Mouse (Mus musculus) MEL (cell line): ENCODE results near the gene Nlgn3.

ENCODE experiments used
- CHD1 ChIP-seq: IDR thresholded peaks from 2 replicates; pipeline ENCODE4 v1.6.1; 2012; ENCODE audit warnings: low read depth, mild to moderate bottlenecking, inconsistent platforms, low read length, improper control_type of control experiment
- CHD2 ChIP-seq: IDR thresholded peaks from 2 replicates; pipeline ENCODE4 v1.6.1; 2011; ENCODE audit warnings: low read length, improper control_type of control experiment
- CTCF ChIP-seq, 3 experiments: IDR thresholded peaks in 2 of 3; conservative IDR thresholded peaks in 1 of 3; 2 replicates each; pipeline ENCODE4 v1.5.1; 2011 to 2012; ENCODE audit warnings: low read length in 3 of 3, low read depth in 2 of 3, mild to moderate bottlenecking in 2 of 3, improper control_type of control experiment in 1 of 3, inconsistent platforms in 1 of 3, mixed read lengths in 1 of 3, moderate library complexity in 1 of 3; ENCODE audit not compliant: control insufficient read depth in 1 of 3, insufficient read depth in 1 of 3, poor library complexity in 1 of 3, severe bottlenecking in 1 of 3
- GATA1 ChIP-seq: IDR thresholded peaks from 2 replicates; pipeline ENCODE4 v1.6.1; 2011; ENCODE audit warnings: low read depth, low read length, improper control_type of control experiment
- MAX ChIP-seq: IDR thresholded peaks from 2 replicates; pipeline ENCODE4 v1.6.1; 2011; ENCODE audit warnings: low read length, improper control_type of control experiment
- MYC ChIP-seq: IDR thresholded peaks from 2 replicates; pipeline ENCODE4 v1.6.1; 2011; ENCODE audit warnings: low read depth, mild to moderate bottlenecking, low read length, improper control_type of control experiment, moderate library complexity
- NELFE ChIP-seq: IDR thresholded peaks from 2 replicates; pipeline ENCODE4 v1.6.1; 2011; ENCODE audit warnings: low read depth, low read length, improper control_type of control experiment
- POLR2A ChIP-seq, 2 experiments: IDR thresholded peaks; 2 replicates each; pipeline ENCODE4 v1.6.1; 2011 to 2012; ENCODE audit warnings: low read length in 2 of 2, mild to moderate bottlenecking in 2 of 2, control low read depth in 1 of 2, improper control_type of control experiment in 1 of 2, low read depth in 1 of 2, moderate library complexity in 1 of 2; ENCODE audit not compliant: control insufficient read depth in 1 of 2, insufficient read depth in 1 of 2, poor library complexity in 1 of 2
- POLR2AphosphoS2 ChIP-seq: IDR thresholded peaks from 2 replicates; pipeline ENCODE4 v1.6.1; 2011; ENCODE audit warnings: low read length, improper control_type of control experiment
- RAD21 ChIP-seq: IDR thresholded peaks from 2 replicates; pipeline ENCODE4 v1.6.1; 2011; ENCODE audit warnings: mild to moderate bottlenecking, low read depth, low read length, improper control_type of control experiment
- RCOR1 ChIP-seq: IDR thresholded peaks from 2 replicates; pipeline ENCODE4 v1.6.1; 2012; ENCODE audit warnings: low read depth, mild to moderate bottlenecking, inconsistent platforms, low read length, improper control_type of control experiment
- UBTF ChIP-seq: IDR thresholded peaks from 2 replicates; pipeline ENCODE4 v1.6.1; 2012; ENCODE audit warnings: low read depth, mild to moderate bottlenecking, inconsistent platforms, low read length, improper control_type of control experiment, moderate library complexity, borderline replicate concordance; ENCODE audit not compliant: insufficient read depth
- ZKSCAN1 ChIP-seq: IDR thresholded peaks from 2 replicates; pipeline ENCODE4 v1.6.1; 2012; ENCODE audit warnings: low read depth, mild to moderate bottlenecking, inconsistent platforms, low read length, improper control_type of control experiment, moderate library complexity
- ZNF384 ChIP-seq: IDR thresholded peaks from 2 replicates; pipeline ENCODE4 v1.6.1; 2012; ENCODE audit warnings: low read depth, mild to moderate bottlenecking, inconsistent platforms, low read length, improper control_type of control experiment

DNA sequence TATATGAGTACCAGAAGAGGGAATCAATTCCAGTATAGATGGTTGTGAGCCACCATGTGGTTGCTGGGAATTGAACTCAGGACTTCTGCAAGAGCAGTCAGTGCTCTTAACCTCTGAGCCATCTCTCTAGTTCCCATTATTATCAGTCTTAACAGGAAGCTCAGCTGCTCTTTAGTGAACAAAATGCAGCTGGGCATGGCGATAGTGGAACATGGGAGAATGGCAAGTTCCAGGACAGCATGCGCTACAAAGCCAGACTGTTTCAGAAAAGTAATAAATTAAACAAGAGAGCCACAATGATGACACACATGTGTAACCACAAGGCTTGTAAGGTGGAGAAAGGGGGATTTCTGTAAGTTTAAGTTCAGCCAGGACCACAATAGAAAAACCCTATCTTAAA is 46.5 kb downstream of the Nlgn3 start:
- no peak for TF ChIP-seq CTCF (IDR thresholded peaks at IDR 0.05 in 2 of 3, conservative IDR thresholded peaks at IDR 0.05 in 1 of 3; ENCODE audit: control insufficient read depth in 1 of 3, insufficient read depth in 1 of 3, low read depth in 2 of 3, low read length in 3 of 3, poor library complexity in 1 of 3, severe bottlenecking in 1 of 3)
- TF ChIP-seq RCOR1, result 0 out of 2 replicates have a peak, but pooled peaks have one; percentile 17
- no peak for TF ChIP-seq POLR2AphosphoS2
- TF ChIP-seq RAD21, result no peak
- no peak for TF ChIP-seq UBTF
- peak; percentile 49; the same call in 1 of the 2 replicates for TF ChIP-seq MYC
- TF ChIP-seq NELFE, result no peak
- TF ChIP-seq POLR2A (IDR thresholded peaks at IDR 0.05; ENCODE audit: control insufficient read depth in 1 of 2, insufficient read depth in 1 of 2, low read depth in 1 of 2, low read length in 2 of 2, poor library complexity in 1 of 2), result no peak
- TF ChIP-seq CHD2, result no peak
- TF ChIP-seq ZKSCAN1, result no peak
- 0 out of 2 replicates have a peak, but pooled peaks have one; percentile 32 for TF ChIP-seq MAX
- TF ChIP-seq CHD1, result no peak
- TF ChIP-seq GATA1, result peak; percentile 30; the same call in 1 of the 2 replicates
- TF ChIP-seq ZNF384, result no peak; the same call in 1 of the 2 replicates
